Comparison of ENCODE assay signal across 8 mouse cellular contexts in genomic region chr3:108186098-108187047, GRCm38 (mm10). TPM values are rescaled to one million over a fixed set of nuclear protein-coding genes. Genes with fewer than 3 reads are reported as not detected.
DNase-seq lines count a peak whose midpoint lies in the region; ATAC-seq and TF ChIP-seq lines count a peak whose summit lies in the region.

TSS of gene Amigo1 (plus strand) at chr3:108186335.

- no peak for DNase-seq in layer of hippocampus, adult 8-10 months (ENCODE audit: low spot score in 2 of 2)
- no peak for DNase-seq in layer of hippocampus, adult 11-12 months (ENCODE audit: low spot score)
- DNase-seq in forebrain, embryonic 11.5 days (ENCODE audit: low spot score): peak; percentile 78
- no peak for DNase-seq in heart, postnatal 25 days (ENCODE audit: low spot score)
- DNase-seq in left cerebral cortex, adult 2 months (ENCODE audit: extremely low spot score in 1 of 2, low spot score in 2 of 2): peak in 1 of 2 experiments; percentile 64
- DNase-seq in lung, postnatal 36 days: peak; percentile 62

- 0 out of 2 replicates have a peak, but pooled peaks cover 3% of the 10 kb centered on the region for H3K27me3 ChIP-seq in forebrain, embryonic 11.5 days (ENCODE audit: control insufficient read depth, insufficient read depth, low read length)
- H3K27me3 ChIP-seq in stomach, embryonic 15.5 days (replicated peaks): no peaks in the 10 kb centered on the region

- WGBS in bone marrow, adult 2 months: 2% methylated on average over 96 of the region's 100 CpGs
- WGBS in forebrain, embryonic 11.5 days: under 1% methylated on average over 85 of the region's 100 CpGs
- 2% methylated on average over 92 of the region's 100 CpGs for WGBS in stomach, embryonic 15.5 days

- H3K36me3 ChIP-seq in forebrain, embryonic 11.5 days (ENCODE audit: control insufficient read depth, insufficient read depth, low read length): no peaks in the 10 kb centered on the region
- no peaks in the 10 kb centered on the region for H3K36me3 ChIP-seq in stomach, embryonic 15.5 days

- TF ChIP-seq POLR2A in bone marrow, adult 2 months (IDR thresholded peaks at IDR 0.05; ENCODE audit: borderline replicate concordance, control insufficient read depth, low read depth, low read length): no peak

- peak within 1 kb of the TSS; percentile 94 for H3K4me2 ChIP-seq in forebrain, embryonic 11.5 days (ENCODE audit: low read depth, low read length, severe bottlenecking)
- H3K4me2 ChIP-seq in stomach, embryonic 15.5 days: peak within 1 kb of the TSS; percentile 86

- no peaks in the 10 kb centered on the region for H3K9me3 ChIP-seq in forebrain, embryonic 11.5 days (ENCODE audit: control insufficient read depth, low read length)
- H3K9me3 ChIP-seq in stomach, embryonic 15.5 days: no peaks in the 10 kb centered on the region

- no peak for TF ChIP-seq CTCF in bone marrow, adult 2 months (IDR thresholded peaks at IDR 0.05; ENCODE audit: control insufficient read depth, insufficient read depth, low read length)
- no peak for TF ChIP-seq CTCF in left cerebral cortex, adult 2 months (IDR thresholded peaks at IDR 0.05)

- peaks cover 5% of the 10 kb centered on the region for H3K4me1 ChIP-seq in bone marrow, adult 2 months (ENCODE audit: control insufficient read depth, insufficient read depth, low read length)
- peaks cover 4% of the 10 kb centered on the region; the same call in 1 of the 2 replicates for H3K4me1 ChIP-seq in forebrain, embryonic 11.5 days (replicated peaks; ENCODE audit: control insufficient read depth, insufficient read depth, low read length)
- peaks cover 14% of the 10 kb centered on the region for H3K4me1 ChIP-seq in stomach, embryonic 15.5 days

- peak within 1 kb of the TSS; percentile 72 for H3K4me3 ChIP-seq in bone marrow, adult 2 months (replicated peaks; ENCODE audit: control insufficient read depth, low read depth, low read length)
- peak within 1 kb of the TSS; percentile 73 for H3K4me3 ChIP-seq in forebrain, embryonic 11.5 days (ENCODE audit: low read depth, low read length)
- peak within 1 kb of the TSS; percentile 79 for H3K4me3 ChIP-seq in left cerebral cortex, adult 2 months
- H3K4me3 ChIP-seq in stomach, embryonic 15.5 days (replicated peaks): peak within 1 kb of the TSS; percentile 61

- peak; percentile 63 for ATAC-seq in forebrain, embryonic 11.5 days (replicated peaks; ENCODE audit: low FRiP score)
- peak; percentile 61; the same call in 1 of the 2 replicates for ATAC-seq in stomach, embryonic 15.5 days (ENCODE audit: insufficient read depth, low FRiP score, low read depth)

- peak within 1 kb of the TSS; percentile 72 for H3K9ac ChIP-seq in forebrain, embryonic 11.5 days (ENCODE audit: low read length)
- peak within 1 kb of the TSS; percentile 40 for H3K9ac ChIP-seq in stomach, embryonic 15.5 days

- intact Hi-C loops in heart, postnatal 25 days (cut with DNase I): loop anchor here (1.0 kb wide), 1 partner anchor 23 kb away; no protein-coding TSS in a partner anchor
- intact Hi-C loops in left cerebral cortex, adult 2 months (cut with DNase I): loop anchor here (2.0 kb wide), 1 partner anchor 24 kb away; the partner anchor contains the start of gene Atxn7l2

- no peak within 1 kb of the TSS; the same call in 1 of the 2 replicates for H3K27ac ChIP-seq in bone marrow, adult 2 months (ENCODE audit: control insufficient read depth, insufficient read depth, low read depth, low read length, poor library complexity)
- H3K27ac ChIP-seq in forebrain, embryonic 11.5 days (ENCODE audit: low read depth, low read length): no peak within 1 kb of the TSS
- H3K27ac ChIP-seq in left cerebral cortex, adult 2 months: peak within 1 kb of the TSS; percentile 84
- no peak within 1 kb of the TSS for H3K27ac ChIP-seq in stomach, embryonic 15.5 days

RNA-seq across cellular contexts. Expression of gene Amigo1, which starts in this region (rescaled TPM):
- 10 to 100 TPM; 61.9 to 71.8 (median 68.3) TPM for total RNA-seq in layer of hippocampus, adult 8-10 months (2022)
- 0.75 and 1.9 TPM in 2 replicates for polyA plus RNA-seq in bone marrow, adult 2 months (2011; ENCODE audit: insufficient read depth, insufficient read length, low replicate concordance, missing spikeins)
- 4.2 and 5.2 TPM in 2 replicates for polyA plus RNA-seq in forebrain, embryonic 11.5 days (2014; fragmentation: Nextera tagmentation; extraction: Ambion mirVana)
- total RNA-seq in heart, postnatal 25 days (2021): 10 to 100 TPM; 12.2 to 12.5 TPM
- total RNA-seq in left cerebral cortex, adult 2 months (2021): 10 to 100 TPM; 80.2 to 82.8 TPM
- polyA plus RNA-seq in stomach, embryonic 15.5 days (2015; fragmentation: Nextera tagmentation; extraction: Ambion mirVana): 3.8 and 4.4 TPM in 2 replicates

Comparison
In these comparisons a context has a peak if more than half of its experiments do, and no peak if none do; other contexts are left out.
1. RNA of gene Amigo1 (total RNA-seq): 80.2 to 82.8 TPM in left cerebral cortex, adult 2 months and 61.9 to 71.8 TPM in layer of hippocampus, adult 8-10 months; 12.2 to 12.5 TPM in heart, postnatal 25 days; every median in the first group is over 4 times any median in the second.
2. DNase-seq: peak in forebrain, embryonic 11.5 days (single experiment) and lung, postnatal 36 days (single experiment); none in layer of hippocampus, adult 8-10 months (0 of 2), layer of hippocampus, adult 11-12 months (single experiment) and heart, postnatal 25 days (single experiment).
3. Peak in every context shown above with its lines, with median percentiles within 50 percentile points of each other: H3K4me3 ChIP-seq.